Mouse (Mus musculus) embryonic facial prominence, embryonic 13.5 days (tissue): ENCODE measurements around the gene Rnf10. TPM values are rescaled to one million over a fixed set of nuclear protein-coding genes. Genes with fewer than 3 reads are reported as not detected.
"Not testable (repeated sequence)": the region's sequence is repeated elsewhere in the genome, so short reads cannot be mapped to it uniquely, and the experiment has no call there.

Experiments used
- ATAC-seq: fragments of 200-750 bp; cut with Nextera tagmentation; 2 replicates; pipeline ENCODE4 v1.8.0; 2017; ENCODE audit warnings: low read depth; ENCODE audit not compliant: insufficient number of reproducible peaks, insufficient read depth, low FRiP score, low TSS enrichment
- H3K27ac ChIP-seq: fragments of 300-500 bp; sonication (generic); 2 replicates; pipeline ENCODE4 v1.5.1; 2015; ENCODE audit warnings: moderate library complexity, mild to moderate bottlenecking, inconsistent platforms
- H3K27me3 ChIP-seq: fragments of 300-500 bp; sonication (generic); 2 replicates; pipeline ENCODE4 v1.6.1; 2015; ENCODE audit warnings: mild to moderate bottlenecking, inconsistent platforms
- H3K36me3 ChIP-seq: fragments of 300-500 bp; sonication (generic); 2 replicates; pipeline ENCODE4 v1.6.1; 2015; ENCODE audit warnings: mild to moderate bottlenecking, inconsistent platforms
- H3K4me1 ChIP-seq: fragments of 300-500 bp; sonication (generic); 2 replicates; pipeline ENCODE4 v1.6.1; 2015; ENCODE audit warnings: inconsistent platforms
- H3K4me2 ChIP-seq: fragments of 300-500 bp; sonication (generic); 2 replicates; pipeline ENCODE4 v1.6.1; 2015; ENCODE audit warnings: moderate library complexity, mild to moderate bottlenecking, inconsistent platforms
- H3K4me3 ChIP-seq: fragments of 300-500 bp; sonication (generic); 2 replicates; pipeline ENCODE4 v1.5.1; 2015; ENCODE audit warnings: mild to moderate bottlenecking, inconsistent platforms
- H3K9ac ChIP-seq: fragments of 300-500 bp; sonication (generic); 2 replicates; pipeline ENCODE4 v1.6.1; 2015; ENCODE audit warnings: mild to moderate bottlenecking, inconsistent platforms
- H3K9me3 ChIP-seq: fragments of 300-500 bp; sonication (generic); 2 replicates; pipeline ENCODE4 v1.6.1; 2016; ENCODE audit warnings: inconsistent platforms
- WGBS: fragments of 180-500 bp; shearing (Covaris S2); methylation state at CpG from one replicate; pipeline ENCODE4 v1.1.7; 2015; ENCODE audit warnings: mixed read lengths; 5-methylcytosine and 5-hydroxymethylcytosine counted together
- polyA plus RNA-seq: library from polyadenylated mRNA; unstranded; fragments of >200 nt; fragmentation: Nextera tagmentation; extraction: Ambion mirVana; gene quantifications from 2 replicates; pipeline ENCODE4 v1.2.1, GENCODE M21; 2015

Rnf10 gene
- 129 and 136 TPM in 2 replicates for polyA plus RNA-seq

- Histone ChIP-seq H3K4me3 (peak within 1 kb of the TSS; percentile 100), H3K4me1 (peaks cover 35% of the 10 kb centered on the region), H3K4me2 (peak within 1 kb of the TSS; percentile 89), H3K9me3 (no peaks in the 10 kb centered on the region), H3K27ac (peak within 1 kb of the TSS; percentile 83), H3K9ac (peak within 1 kb of the TSS; percentile 99), H3K36me3 (peaks cover 23% of the 10 kb centered on the region), H3K27me3 (no peaks in the 10 kb centered on the region)
- peak; percentile 72 for ATAC-seq
- 17% methylated on average over 24 of the region's 26 CpGs for WGBS
Observed at GRCm38 (mm10) chr5:115272812-115273548, at the start of gene Rnf10. TSS of gene Rnf10 (minus strand) at chr5:115272898.

GRCm38 (mm10) chr5:115319004-115319940 is 46.6 kb upstream of the Rnf10 start:
- Histone ChIP-seq H3K4me3 (peak overlapping the region; percentile 43), H3K4me1 (peaks cover 38% of the 10 kb centered on the region), H3K4me2 (peak overlapping the region; percentile 81), H3K36me3 (no peaks in the 10 kb centered on the region), H3K27me3 (no peaks in the 10 kb centered on the region), H3K9ac (peak overlapping the region; percentile 67), H3K9me3 (no peaks in the 10 kb centered on the region), H3K27ac (peak overlapping the region; percentile 88)
- under 1% methylated on average over 22 of the region's 22 CpGs for WGBS
- peak; percentile 65 for ATAC-seq

- Histone ChIP-seq H3K36me3 (no peaks in the 10 kb centered on the region), H3K27ac (peak overlapping the region; percentile 88), H3K9ac (0 out of 2 replicates have a peak overlapping the region, but pooled peaks have one; percentile 49), H3K4me2 (peak overlapping the region; percentile 81), H3K4me1 (peaks cover 49% of the 10 kb centered on the region), H3K27me3 (no peaks in the 10 kb centered on the region), H3K9me3 (no peaks in the 10 kb centered on the region), H3K4me3 (peak overlapping the region; percentile 8; the same call in 1 of the 2 replicates)
- 2% methylated on average over 10 of the region's 10 CpGs for WGBS
- ATAC-seq = peak; percentile 23; the same call in 1 of the 2 replicates
Observed at GRCm38 (mm10) chr5:115317645-115318328, 45.1 kb upstream of the Rnf10 start.

- peak overlapping the region; percentile 88 for H3K27ac ChIP-seq
- H3K4me1 ChIP-seq = peaks cover 51% of the 10 kb centered on the region
- no peaks in the 10 kb centered on the region for H3K27me3 ChIP-seq
- H3K9me3 ChIP-seq = no peaks in the 10 kb centered on the region
- H3K9ac ChIP-seq = peak overlapping the region; percentile 59
- no peak for ATAC-seq
- peak overlapping the region; percentile 81 for H3K4me2 ChIP-seq
- H3K36me3 ChIP-seq = no peaks in the 10 kb centered on the region
- no peak overlapping the region for H3K4me3 ChIP-seq
- WGBS = 7% methylated on average over 14 of the region's 14 CpGs
Observed at GRCm38 (mm10) chr5:115316968-115317644, 44.4 kb upstream of the Rnf10 start.

- H3K9ac ChIP-seq = no peak overlapping the region
- ATAC-seq = no peak
- H3K27me3 ChIP-seq = no peaks in the 10 kb centered on the region
- H3K9me3 ChIP-seq = no peaks in the 10 kb centered on the region
- peak overlapping the region; percentile 34; the same call in 1 of the 2 replicates for H3K27ac ChIP-seq
- peaks cover 37% of the 10 kb centered on the region for H3K4me1 ChIP-seq
- H3K4me2 ChIP-seq = no peak overlapping the region
- 31% methylated on average over 5 of the region's 5 CpGs for WGBS
- H3K36me3 ChIP-seq = no peaks in the 10 kb centered on the region
- H3K4me3 ChIP-seq = no peak overlapping the region
Observed at GRCm38 (mm10) chr5:115313668-115313943, 40.9 kb upstream of the Rnf10 start.

- Histone ChIP-seq H3K9ac (no peak overlapping the region), H3K4me1 (peaks cover 32% of the 10 kb centered on the region), H3K36me3 (no peaks in the 10 kb centered on the region), H3K27me3 (no peaks in the 10 kb centered on the region), H3K4me2 (no peak overlapping the region), H3K9me3 (no peaks in the 10 kb centered on the region), H3K4me3 (no peak overlapping the region), H3K27ac (peak overlapping the region; percentile 34; the same call in 1 of the 2 replicates)
- no peak for ATAC-seq
- 55% methylated on average over 10 of the region's 10 CpGs for WGBS
Observed at GRCm38 (mm10) chr5:115312816-115313667, 40.3 kb upstream of the Rnf10 start.

GRCm38 (mm10) chr5:115312354-115312753 is 39.7 kb upstream of the Rnf10 start:
- Histone ChIP-seq H3K36me3 (no peaks in the 10 kb centered on the region), H3K27me3 (no peaks in the 10 kb centered on the region), H3K4me2 (no peak overlapping the region), H3K27ac (0 out of 2 replicates have a peak overlapping the region, but pooled peaks have one; percentile 11), H3K4me1 (peaks cover 25% of the 10 kb centered on the region), H3K9ac (no peak overlapping the region), H3K9me3 (no peaks in the 10 kb centered on the region), H3K4me3 (no peak overlapping the region)
- WGBS = 83% methylated on average over 4 of the region's 4 CpGs
- no peak for ATAC-seq

- Histone ChIP-seq H3K36me3 (peaks cover 20% of the 10 kb centered on the region), H3K4me3 (peak overlapping the region; percentile 90; the same call in 1 of the 2 replicates), H3K4me2 (peak overlapping the region; percentile 78), H3K4me1 (peaks cover 31% of the 10 kb centered on the region)
- H3K9me3 ChIP-seq, H3K9ac ChIP-seq, ATAC-seq, H3K27me3 ChIP-seq, H3K27ac ChIP-seq: not testable (repeated sequence)
- 82% methylated on average over 6 of the region's 7 CpGs for WGBS
Observed at GRCm38 (mm10) chr5:115302190-115302589, 29.5 kb upstream of the Rnf10 start.

- Histone ChIP-seq H3K4me2 (peak overlapping the region; percentile 78), H3K4me1 (peaks cover 32% of the 10 kb centered on the region), H3K9me3 (no peaks in the 10 kb centered on the region), H3K4me3 (peak overlapping the region; percentile 90), H3K36me3 (peaks cover 26% of the 10 kb centered on the region), H3K27me3 (no peaks in the 10 kb centered on the region), H3K27ac (peak overlapping the region; percentile 83), H3K9ac (peak overlapping the region; percentile 66)
- WGBS = 19% methylated on average over 13 of the region's 13 CpGs
- ATAC-seq = no peak
Observed at GRCm38 (mm10) chr5:115301615-115302014, 28.9 kb upstream of the Rnf10 start.
